Mouse (Mus musculus) stomach, embryonic 16.5 days (tissue): Measurements from ENCODE around the gene Rasgef1c. TPM values are rescaled to one million over a fixed set of nuclear protein-coding genes. Genes with fewer than 3 reads are reported as not detected.

Experiments used
- ATAC-seq: fragments of 200-750 bp; cut with Nextera tagmentation; 2 replicates; pipeline ENCODE4 v1.8.0; 2017; ENCODE audit warnings: moderate number of reproducible peaks, moderate TSS enrichment; ENCODE audit not compliant: insufficient read depth, low FRiP score
- H3K27ac ChIP-seq: fragments of 300-500 bp; sonication (generic); 2 replicates; pipeline ENCODE4 v1.5.1; 2014; ENCODE audit warnings: low read length
- H3K27me3 ChIP-seq: fragments of 300-500 bp; sonication (generic); 2 replicates; pipeline ENCODE4 v1.6.1; 2014; ENCODE audit warnings: low read length, control low read depth, mixed read lengths; ENCODE audit not compliant: control insufficient read depth, insufficient read depth
- H3K36me3 ChIP-seq: fragments of 300-500 bp; sonication (generic); 2 replicates; pipeline ENCODE4 v1.6.1; 2014; ENCODE audit warnings: low read length; ENCODE audit not compliant: control insufficient read depth, insufficient read depth
- H3K4me1 ChIP-seq: fragments of 300-500 bp; sonication (generic); 2 replicates; pipeline ENCODE4 v1.6.1; 2014; ENCODE audit warnings: low read length, control low read depth, mixed read lengths; ENCODE audit not compliant: control insufficient read depth, insufficient read depth
- H3K4me2 ChIP-seq: fragments of 300-500 bp; sonication (generic); 2 replicates; pipeline ENCODE4 v1.6.1; 2014; ENCODE audit warnings: low read depth, low read length, mixed read lengths
- H3K4me3 ChIP-seq: fragments of 300-500 bp; sonication (generic); replicated peaks from 2 replicates; pipeline ENCODE4 v1.5.1; 2014; ENCODE audit warnings: mild to moderate bottlenecking, low read length
- H3K9ac ChIP-seq: fragments of 300-500 bp; sonication (generic); 2 replicates; pipeline ENCODE4 v1.6.1; 2014; ENCODE audit warnings: low read length
- H3K9me3 ChIP-seq: fragments of 300-500 bp; sonication (generic); replicated peaks from 2 replicates; pipeline ENCODE4 v1.6.1; 2016; ENCODE audit warnings: low read length, control low read depth; ENCODE audit not compliant: control insufficient read depth
- WGBS: fragments of 180-500 bp; shearing (Covaris S2); extraction: QIAGEN DNeasy Blood & Tissue Kit; methylation state at CpG from one replicate; pipeline ENCODE4 v1.1.7; 2014; 5-methylcytosine and 5-hydroxymethylcytosine counted together
- microRNA-seq: library from miRNA; unstranded; fragments of <30 nt; microRNA quantifications from one replicate; pipeline ENCODE4, GENCODE M21; 2016
- polyA plus RNA-seq: library from polyadenylated mRNA; unstranded; fragments of >200 nt; fragmentation: Nextera tagmentation; extraction: Ambion mirVana; gene quantifications from 2 replicates; pipeline ENCODE4 v1.2.1, GENCODE M21; 2015

Gene Rasgef1c
- polyA plus RNA-seq, 1 experiment from 2014 or later, result 0.50 TPM

DNA sequence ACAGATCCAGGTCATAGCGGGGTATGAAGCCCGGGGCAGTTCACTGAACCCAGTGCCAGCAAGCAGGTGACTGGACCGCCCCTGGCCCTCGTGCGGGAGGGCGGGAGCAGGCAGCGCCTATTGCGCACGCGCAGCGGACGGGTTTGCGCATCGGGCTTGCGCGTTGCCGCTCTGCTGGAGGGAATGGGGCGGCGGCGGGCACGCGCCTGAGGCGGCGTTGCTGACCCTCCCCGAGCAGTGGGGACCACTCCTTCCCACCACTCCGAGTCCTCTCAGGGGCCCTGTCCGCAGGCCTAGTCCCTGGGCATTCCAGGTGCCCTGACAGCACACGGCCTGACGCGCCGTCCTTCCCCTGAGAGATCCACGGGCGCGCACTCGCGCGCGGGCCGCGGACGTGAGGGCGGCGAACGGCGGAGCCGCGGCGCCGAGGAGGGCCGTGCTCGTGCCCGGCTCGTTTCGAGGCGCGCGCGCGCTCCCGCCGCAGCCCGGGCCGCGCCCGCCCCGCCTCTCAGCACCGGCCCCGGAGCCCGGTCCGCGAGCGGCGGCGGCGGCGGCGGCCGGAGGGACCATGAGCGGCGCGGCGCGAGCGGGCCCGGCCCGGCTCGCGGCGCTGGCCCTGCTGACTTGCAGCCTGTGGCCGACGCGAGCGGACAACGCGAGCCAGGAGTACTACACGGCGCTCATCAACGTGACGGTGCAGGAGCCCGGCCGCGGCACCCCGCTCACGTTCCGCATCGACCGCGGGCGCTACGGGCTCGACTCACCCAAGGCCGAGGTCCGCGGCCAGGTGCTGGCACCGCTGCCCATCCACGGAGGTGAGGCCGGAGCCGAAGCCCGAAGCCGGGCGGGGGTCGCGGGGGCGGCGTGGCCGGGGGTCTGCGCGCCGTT is 123.4 kb downstream of the Rasgef1c start, which contains the start of gene Rnf130:
TSS of gene Rnf130 (plus strand) at position 514 of the 888 bp plus-strand sequence.
- peak within 1 kb of the TSS; percentile 88 for H3K4me3 ChIP-seq
- peak; percentile 92 for ATAC-seq
- H3K27ac ChIP-seq, result peak within 1 kb of the TSS; percentile 84
- H3K9me3 ChIP-seq, result no peaks in the 10 kb centered on the region
- H3K9ac ChIP-seq, result peak within 1 kb of the TSS; percentile 87
- no peaks in the 10 kb centered on the region for H3K27me3 ChIP-seq
- H3K4me1 ChIP-seq, result 0 out of 2 replicates have a peak, but pooled peaks cover 5% of the 10 kb centered on the region
- H3K36me3 ChIP-seq, result no peaks in the 10 kb centered on the region
- under 1% methylated on average over 108 of the region's 129 CpGs for WGBS
- H3K4me2 ChIP-seq, result peak within 1 kb of the TSS; percentile 84

DNA sequence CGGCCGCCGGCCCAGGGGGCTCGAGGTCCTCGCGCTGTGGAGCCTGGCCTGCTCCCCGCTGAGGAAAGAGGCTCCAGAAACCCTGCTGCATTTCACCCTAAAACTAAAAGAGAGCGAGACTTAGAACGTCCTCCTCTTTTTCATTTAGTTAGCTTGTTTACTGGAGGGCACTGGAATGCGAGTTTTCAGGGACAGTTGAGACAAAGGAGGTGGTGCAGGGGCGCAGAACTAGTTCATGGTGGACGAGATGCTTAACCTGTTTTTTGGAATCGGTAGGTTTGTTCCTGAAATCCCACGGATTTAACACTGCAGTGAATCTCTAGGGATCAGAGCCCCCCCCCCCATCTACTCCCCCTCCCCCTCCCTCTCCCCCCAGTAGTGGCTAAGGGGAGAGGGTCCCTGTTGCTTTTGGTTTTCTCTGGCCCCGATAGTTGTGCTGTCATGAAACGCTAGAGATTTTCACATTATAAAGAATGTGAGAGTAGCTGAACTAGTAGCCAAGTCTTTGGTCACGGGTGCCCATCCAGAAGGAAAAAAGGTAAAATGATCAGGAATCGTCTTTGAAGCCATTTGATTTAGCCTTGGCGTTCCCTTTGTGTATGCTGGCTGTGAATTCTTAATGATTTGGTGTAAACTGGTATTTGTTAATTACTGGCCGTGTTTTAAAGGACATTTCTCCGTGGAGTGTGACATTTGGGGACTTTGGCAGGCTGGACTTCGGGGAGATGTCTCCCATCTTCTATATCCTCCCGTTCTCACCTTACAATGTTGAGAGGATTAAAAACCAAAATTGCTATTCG is 124.3 kb downstream of the Rasgef1c start:
- Histone ChIP-seq H3K4me3 (peak overlapping the region; percentile 88), H3K36me3 (no peaks in the 10 kb centered on the region), H3K27ac (peak overlapping the region; percentile 84; the same call in 1 of the 2 replicates), H3K9ac (peak overlapping the region; percentile 87), H3K9me3 (no peaks in the 10 kb centered on the region), H3K27me3 (no peaks in the 10 kb centered on the region), H3K4me1 (0 out of 2 replicates have a peak, but pooled peaks cover 5% of the 10 kb centered on the region), H3K4me2 (peak overlapping the region; percentile 84)
- ATAC-seq, result no peak; the same call in 1 of the 2 replicates
- 5% methylated on average over 24 of the region's 24 CpGs for WGBS

DNA sequence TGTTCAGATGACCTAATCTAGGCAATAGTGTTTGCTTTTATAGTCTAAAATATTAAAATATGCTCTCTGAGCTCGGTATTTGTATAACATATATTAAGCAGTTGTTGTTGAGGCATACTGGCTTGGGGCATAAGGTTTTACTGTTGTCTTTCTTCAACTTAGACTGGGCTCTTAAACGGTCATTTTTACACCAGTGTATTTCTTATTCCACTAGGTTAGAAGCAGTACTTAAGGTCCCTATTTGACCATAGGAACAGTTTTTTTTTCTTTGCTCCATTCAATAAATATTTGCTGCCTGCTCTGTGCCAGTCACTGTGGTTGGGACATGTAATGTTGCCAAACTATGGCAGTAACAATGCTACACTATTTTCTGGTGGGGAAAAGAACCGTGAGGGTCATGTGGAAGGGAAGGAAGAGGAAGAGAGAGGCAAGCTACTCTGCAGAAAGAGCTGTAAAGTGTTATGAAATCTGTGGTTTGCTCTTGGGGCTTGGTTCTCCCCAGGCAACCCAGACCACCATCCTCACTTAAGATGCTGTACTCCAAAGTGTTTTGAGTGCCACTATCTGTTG is 125.0 kb downstream of the Rasgef1c start:
- no peak for ATAC-seq
- peak overlapping the region; percentile 88 for H3K4me3 ChIP-seq
- 24% methylated on average over 3 of the region's 3 CpGs for WGBS
- H3K4me1 ChIP-seq, result 0 out of 2 replicates have a peak, but pooled peaks cover 5% of the 10 kb centered on the region
- no peaks in the 10 kb centered on the region for H3K27me3 ChIP-seq
- H3K27ac ChIP-seq, result no peak overlapping the region
- H3K9ac ChIP-seq, result peak overlapping the region; percentile 87; the same call in 1 of the 2 replicates
- peak overlapping the region; percentile 84 for H3K4me2 ChIP-seq
- H3K36me3 ChIP-seq, result no peaks in the 10 kb centered on the region
- no peaks in the 10 kb centered on the region for H3K9me3 ChIP-seq

DNA sequence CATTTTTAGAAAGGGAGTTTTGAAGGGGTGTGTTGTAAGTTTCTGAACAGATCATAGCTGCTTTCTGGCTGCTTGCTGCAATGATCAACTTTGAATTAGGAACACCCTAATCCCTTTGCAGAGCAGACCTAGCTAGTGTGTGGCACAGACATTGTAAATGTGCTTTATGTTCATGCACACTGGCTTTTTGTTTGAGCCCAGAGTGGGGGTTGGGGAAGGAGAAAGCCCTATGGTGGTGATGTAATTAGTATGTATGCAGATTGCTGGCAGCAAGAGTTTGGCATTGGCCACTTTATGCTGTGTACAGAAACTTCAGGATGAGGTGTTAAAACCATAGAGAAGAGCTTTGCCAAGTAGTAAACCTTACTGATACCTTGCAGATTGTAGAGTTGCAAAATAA is 126.8 kb downstream of the Rasgef1c start:
- Histone ChIP-seq H3K9me3 (no peaks in the 10 kb centered on the region), H3K4me2 (no peak overlapping the region), H3K27ac (no peak overlapping the region), H3K27me3 (no peaks in the 10 kb centered on the region), H3K4me1 (0 out of 2 replicates have a peak, but pooled peaks cover 5% of the 10 kb centered on the region), H3K36me3 (no peaks in the 10 kb centered on the region), H3K4me3 (no peak overlapping the region), H3K9ac (no peak overlapping the region)
- ATAC-seq, result no peak

Small RNA genes lying within 50 kb of the gene (microRNA-seq; reads per million reads assigned to microRNA genes)
- not detected for gene Gm23492

Other genes with a start within 250 kb of the Rasgef1c start
- gene Scgb3a1, start 238.2 kb upstream of the Rasgef1c start, polyA plus RNA-seq, result not detected in 2 replicates
- gene Cnot6, start 189.1 kb upstream of the Rasgef1c start, polyA plus RNA-seq, result 30.9 and 33.7 TPM in 2 replicates
- gene Gfpt2, start 107.7 kb upstream of the Rasgef1c start, polyA plus RNA-seq, result 9.4 and 9.6 TPM in 2 replicates
- gene Mapk9, start 55.1 kb upstream of the Rasgef1c start, polyA plus RNA-seq, result 26.5 and 31.1 TPM in 2 replicates
- gene Rnf130, start 123.5 kb downstream of the Rasgef1c start, polyA plus RNA-seq, result 18.9 and 21.3 TPM in 2 replicates
- 35.9 and 38.6 TPM in 2 replicates for gene Tbc1d9b, start 229.6 kb downstream of the Rasgef1c start, polyA plus RNA-seq